Mouse (Mus musculus) thymus, adult 2 months (tissue): ENCODE data around the gene Cdc14b. TPM values are rescaled to one million over a fixed set of nuclear protein-coding genes. Genes with fewer than 3 reads are reported as not detected.

Experiments
- DNase-seq: peaks from one replicate; pipeline ENCODE4 v3.0.0; 2021
- H3K27ac ChIP-seq: fragments of 200-500 bp; 2 replicates; pipeline ENCODE4 v1.5.1; 2012; ENCODE audit warnings: low read length, control low read depth; ENCODE audit not compliant: control insufficient read depth, insufficient read depth
- H3K27me3 ChIP-seq: fragments of 200-500 bp; 2 replicates; pipeline ENCODE4 v1.6.1; 2012; ENCODE audit warnings: mild to moderate bottlenecking, low read length, moderate library complexity, mixed read lengths; ENCODE audit not compliant: control insufficient read depth, insufficient read depth
- H3K36me3 ChIP-seq: fragments of 200-500 bp; 2 replicates; pipeline ENCODE4 v1.6.1; 2012; ENCODE audit warnings: mild to moderate bottlenecking, low read length, moderate library complexity; ENCODE audit not compliant: control insufficient read depth, insufficient read depth
- H3K4me1 ChIP-seq: fragments of 200-500 bp; replicated peaks from 2 replicates; pipeline ENCODE4 v1.6.1; 2012; ENCODE audit warnings: low read length; ENCODE audit not compliant: control insufficient read depth, insufficient read depth
- H3K4me3 ChIP-seq: fragments of 200-500 bp; 2 replicates; pipeline ENCODE4 v1.5.1; 2012; ENCODE audit warnings: mild to moderate bottlenecking, low read length, control low read depth, moderate library complexity; ENCODE audit not compliant: control insufficient read depth, insufficient read depth
- CTCF ChIP-seq: fragments of 200-500 bp; IDR thresholded peaks from 2 replicates; pipeline ENCODE4 v1.5.1; 2012; ENCODE audit warnings: mild to moderate bottlenecking, control low read depth, low read length, moderate library complexity, borderline replicate concordance; ENCODE audit not compliant: control insufficient read depth, poor library complexity, insufficient read depth; ENCODE audit errors: extremely low read depth
- POLR2A ChIP-seq: fragments of 200-500 bp; IDR thresholded peaks from 2 replicates; pipeline ENCODE4 v1.6.1; 2012; ENCODE audit warnings: mild to moderate bottlenecking, low read length, control low read depth, moderate library complexity; ENCODE audit not compliant: control insufficient read depth, poor library complexity, insufficient read depth; ENCODE audit errors: extremely low read depth
- WGBS: fragments of 180-500 bp; shearing (Covaris S2); methylation state at CpG from one replicate; pipeline ENCODE4 v1.1.7; 2018; 5-methylcytosine and 5-hydroxymethylcytosine counted together
- polyA plus RNA-seq: library from polyadenylated mRNA; depleted of rRNA; stranded (reverse); fragments of >200 nt; gene quantifications from 2 replicates; pipeline ENCODE4 v1.2.3, GENCODE M21; 2012

The Cdc14b gene
- polyA plus RNA-seq, 1 experiment: 3.2 TPM

GRCm38 (mm10) chr13:64184361-64184760, 90.7 kb downstream of the Cdc14b start:
- Histone ChIP-seq H3K4me3 (no peak overlapping the region), H3K4me1 (no peaks in the 10 kb centered on the region), H3K36me3 (no peaks in the 10 kb centered on the region), H3K27ac (no peak overlapping the region), H3K27me3 (no peaks in the 10 kb centered on the region)
- WGBS: 97% methylated on average over 10 of the region's 10 CpGs
- DNase-seq: no peak
- no peak for TF ChIP-seq CTCF
- TF ChIP-seq POLR2A: no peak

- Histone ChIP-seq H3K36me3 (no peaks in the 10 kb centered on the region), H3K4me1 (no peaks in the 10 kb centered on the region), H3K27ac (no peak overlapping the region), H3K4me3 (no peak overlapping the region), H3K27me3 (no peaks in the 10 kb centered on the region)
- no peak for TF ChIP-seq POLR2A
- no peak for TF ChIP-seq CTCF
- DNase-seq: no peak
- WGBS: 91% methylated on average over 4 of the region's 4 CpGs
Measured at GRCm38 (mm10) chr13:64183583-64183982, 91.5 kb downstream of the Cdc14b start.

GRCm38 (mm10) chr13:64182091-64182490, 93.0 kb downstream of the Cdc14b start:
- no peak overlapping the region for H3K27ac ChIP-seq
- WGBS: 91% methylated on average over 2 of the region's 2 CpGs
- H3K4me3 ChIP-seq: no peak overlapping the region
- H3K36me3 ChIP-seq: no peaks in the 10 kb centered on the region
- no peak for DNase-seq
- TF ChIP-seq CTCF (no peak), POLR2A (no peak)
- H3K4me1 ChIP-seq: no peaks in the 10 kb centered on the region
- no peaks in the 10 kb centered on the region for H3K27me3 ChIP-seq

- Histone ChIP-seq H3K36me3 (no peaks in the 10 kb centered on the region), H3K4me3 (no peak overlapping the region), H3K4me1 (no peaks in the 10 kb centered on the region), H3K27me3 (no peaks in the 10 kb centered on the region), H3K27ac (no peak overlapping the region)
- peak; percentile 56 for DNase-seq
- WGBS: 66% methylated on average over 3 of the region's 3 CpGs
- TF ChIP-seq CTCF (no peak), POLR2A (no peak)
Measured at GRCm38 (mm10) chr13:64180888-64181287, 94.2 kb downstream of the Cdc14b start.

GRCm38 (mm10) chr13:64180300-64180699, 94.8 kb downstream of the Cdc14b start:
- no peaks in the 10 kb centered on the region for H3K4me1 ChIP-seq
- no peak for TF ChIP-seq POLR2A
- TF ChIP-seq CTCF: no peak
- WGBS: 84% methylated on average over 4 of the region's 4 CpGs
- H3K4me3 ChIP-seq: no peak overlapping the region
- no peak for DNase-seq
- H3K27ac ChIP-seq: no peak overlapping the region
- no peaks in the 10 kb centered on the region for H3K27me3 ChIP-seq
- H3K36me3 ChIP-seq: no peaks in the 10 kb centered on the region

- Histone ChIP-seq H3K4me1 (no peaks in the 10 kb centered on the region), H3K27me3 (no peaks in the 10 kb centered on the region), H3K36me3 (no peaks in the 10 kb centered on the region), H3K4me3 (no peak overlapping the region), H3K27ac (no peak overlapping the region)
- DNase-seq: no peak
- TF ChIP-seq POLR2A (no peak), CTCF (no peak)
- 94% methylated on average over 13 of the region's 13 CpGs for WGBS
Measured at GRCm38 (mm10) chr13:64178746-64179652, 96.1 kb downstream of the Cdc14b start.
